Comparison of ENCODE assay signal across 8 mouse cellular contexts in the genomic region with DNA sequence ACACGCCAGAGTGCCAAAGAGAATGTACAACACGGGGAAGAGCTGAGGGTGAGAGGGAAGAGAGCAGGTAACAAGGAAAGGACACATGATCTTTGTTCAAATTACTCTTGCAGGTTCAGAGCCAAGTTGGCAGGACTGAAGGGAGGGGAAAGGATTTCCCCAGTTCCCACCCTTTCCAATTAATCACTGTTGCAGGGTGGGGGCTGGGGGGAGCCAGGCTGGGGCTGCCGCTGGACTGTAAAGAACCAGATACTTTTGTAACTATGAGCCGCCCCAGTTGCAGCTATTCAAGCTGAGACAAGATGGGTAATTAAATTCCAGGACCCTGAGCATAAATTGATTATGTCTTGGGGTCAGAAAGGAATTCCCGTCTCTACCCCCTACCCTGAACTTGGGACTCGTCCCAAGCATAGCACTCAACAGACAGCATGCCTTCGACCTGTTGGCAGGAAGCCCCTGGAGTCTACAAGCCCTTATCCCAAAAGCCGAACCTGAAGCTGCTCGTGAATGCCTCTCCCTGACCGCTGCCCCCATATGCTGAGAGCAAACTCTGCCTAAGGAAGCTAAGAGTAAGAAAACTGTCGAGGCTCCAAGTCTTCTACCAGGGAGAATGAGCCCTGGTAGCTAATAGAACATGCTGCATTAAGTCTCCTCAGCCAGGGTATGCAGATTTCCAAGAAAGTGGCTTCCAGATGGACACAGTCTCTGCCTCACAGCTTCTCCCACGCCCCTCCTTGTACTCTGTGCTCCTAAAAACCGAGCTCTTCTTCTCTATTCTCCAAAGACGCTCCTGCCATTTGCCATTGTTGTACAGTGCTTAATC.
DNase-seq lines count a peak whose midpoint lies in the region; ATAC-seq and TF ChIP-seq lines count a peak whose summit lies in the region.
"Had no signal": no experiment of that assay in that cellular context is flagged by ENCODE, and none has a peak within 500 bp of the region (broad histone marks: within the 10 kb centered on the region; RNA-seq: fewer than 3 reads in every experiment).

No protein-coding gene starts in this region.

- no peak for DNase-seq in kidney, adult 11 months
- DNase-seq in heart, adult 9 months (ENCODE audit: low spot score in 2 of 2) = peak; percentile 5 to 29
- peak; percentile 64 for DNase-seq in kidney, postnatal 0 days (ENCODE audit: low spot score)
- no peak for DNase-seq in gastrocnemius, postnatal 14 days
- no peak for DNase-seq in gastrocnemius, postnatal 4 days (ENCODE audit: low spot score in 2 of 2)

- H3K27me3 ChIP-seq in kidney, embryonic 16.5 days (ENCODE audit: insufficient read depth, low read length) = no peaks in the 10 kb centered on the region
- H3K27me3 ChIP-seq in kidney, postnatal 0 days (ENCODE audit: insufficient read depth, low read length) = no peaks in the 10 kb centered on the region
- H3K27me3 ChIP-seq in neural tube, embryonic 14.5 days (ENCODE audit: control insufficient read depth, insufficient read depth, low read length) = no peaks in the 10 kb centered on the region

- intact Hi-C loops in gastrocnemius, postnatal 14 days (cut with DNase I; ENCODE audit: low total_unique reads) = no loop called here

- H3K9me3 ChIP-seq in kidney, embryonic 16.5 days (ENCODE audit: low read length) = no peaks in the 10 kb centered on the region
- H3K9me3 ChIP-seq in kidney, postnatal 0 days (replicated peaks; ENCODE audit: low read length) = no peaks in the 10 kb centered on the region
- no peaks in the 10 kb centered on the region for H3K9me3 ChIP-seq in neural tube, embryonic 14.5 days (ENCODE audit: control insufficient read depth, low read length)
- H3K9me3 ChIP-seq: midbrain, embryonic 10.5 days had no signal

- TF ChIP-seq CTCF in kidney, postnatal 0 days (IDR thresholded peaks at IDR 0.05; ENCODE audit: low read depth) = no peak

- no peaks in the 10 kb centered on the region for H3K36me3 ChIP-seq in kidney, embryonic 16.5 days (ENCODE audit: insufficient read depth, low read length)
- no peaks in the 10 kb centered on the region for H3K36me3 ChIP-seq in kidney, postnatal 0 days (ENCODE audit: insufficient read depth, low read length)
- H3K36me3 ChIP-seq in neural tube, embryonic 14.5 days (ENCODE audit: control insufficient read depth, insufficient read depth, low read length) = no peaks in the 10 kb centered on the region
- H3K36me3 ChIP-seq: midbrain, embryonic 10.5 days had no signal

- no peak overlapping the region for H3K9ac ChIP-seq in kidney, embryonic 16.5 days (replicated peaks; ENCODE audit: low read length)
- no peak overlapping the region for H3K9ac ChIP-seq in kidney, postnatal 0 days (ENCODE audit: low read depth, low read length)
- no peak overlapping the region for H3K9ac ChIP-seq in neural tube, embryonic 14.5 days (replicated peaks; ENCODE audit: low read depth, low read length)

- 24% methylated on average over 14 of the region's 14 CpGs for WGBS in kidney, embryonic 16.5 days
- 20% methylated on average over 14 of the region's 14 CpGs for WGBS in kidney, postnatal 0 days
- WGBS in neural tube, embryonic 14.5 days = 27% methylated on average over 14 of the region's 14 CpGs

- peak overlapping the region; percentile 30 for H3K4me2 ChIP-seq in kidney, embryonic 16.5 days (replicated peaks; ENCODE audit: low read depth, low read length)
- peak overlapping the region; percentile 21; the same call in 1 of the 2 replicates for H3K4me2 ChIP-seq in kidney, postnatal 0 days (ENCODE audit: low read length)
- H3K4me2 ChIP-seq in neural tube, embryonic 14.5 days (ENCODE audit: low read depth, low read length) = no peak overlapping the region

- ATAC-seq in kidney, embryonic 16.5 days (ENCODE audit: low FRiP score, low TSS enrichment) = peak; percentile 85; the same call in 1 of the 2 replicates
- ATAC-seq in kidney, postnatal 0 days (replicated peaks; ENCODE audit: low FRiP score, low read depth) = no peak
- peak; percentile 66; the same call in 1 of the 2 replicates for ATAC-seq in neural tube, embryonic 14.5 days (ENCODE audit: low read depth)

- no peak overlapping the region for H3K4me3 ChIP-seq in kidney, embryonic 16.5 days (ENCODE audit: low read length)
- no peak overlapping the region for H3K4me3 ChIP-seq in kidney, postnatal 0 days (replicated peaks; ENCODE audit: low read depth, low read length)
- no peak overlapping the region for H3K4me3 ChIP-seq in neural tube, embryonic 14.5 days (ENCODE audit: low read depth, low read length)
- H3K4me3 ChIP-seq: midbrain, embryonic 10.5 days had no signal

- H3K4me1 ChIP-seq in kidney, embryonic 16.5 days (ENCODE audit: insufficient read depth, low read length) = peaks cover 20% of the 10 kb centered on the region
- H3K4me1 ChIP-seq in kidney, postnatal 0 days (replicated peaks; ENCODE audit: insufficient read depth, low read length) = 0 out of 2 replicates have a peak, but pooled peaks cover 10% of the 10 kb centered on the region
- H3K4me1 ChIP-seq in neural tube, embryonic 14.5 days (ENCODE audit: control insufficient read depth, insufficient read depth, low read length) = peaks cover 3% of the 10 kb centered on the region; the same call in 1 of the 2 replicates

- H3K27ac ChIP-seq in kidney, embryonic 16.5 days (ENCODE audit: low read length) = peak overlapping the region; percentile 71
- H3K27ac ChIP-seq in kidney, postnatal 0 days = no peak overlapping the region
- H3K27ac ChIP-seq in neural tube, embryonic 14.5 days (ENCODE audit: low read depth, low read length) = no peak overlapping the region
- H3K27ac ChIP-seq: midbrain, embryonic 10.5 days had no signal

Comparison
In these comparisons a context has a peak if more than half of its experiments do, and no peak if none do; other contexts are left out.
1. DNase-seq: peak in heart, adult 9 months (2 of 2) and kidney, postnatal 0 days (single experiment); none in kidney, adult 11 months (single experiment), gastrocnemius, postnatal 14 days (single experiment) and gastrocnemius, postnatal 4 days (0 of 2).